Mouse (Mus musculus) midbrain, postnatal 0 days (tissue): ENCODE results near the gene Fam228a. TPM values are rescaled to one million over a fixed set of nuclear protein-coding genes. Genes with fewer than 3 reads are reported as not detected.

Source experiments
- ATAC-seq: fragments of 200-750 bp; cut with Nextera tagmentation; 2 replicates; pipeline ENCODE4 v1.8.0; 2017; ENCODE audit warnings: moderate number of reproducible peaks, mild to moderate bottlenecking, moderate TSS enrichment, moderate library complexity; ENCODE audit not compliant: low FRiP score
- DNase-seq: peaks from one replicate; pipeline ENCODE4 v3.0.0-alpha.2; 2015; ENCODE audit warnings: low spot score
- H3K27ac ChIP-seq: fragments of 300-500 bp; sonication (generic); 2 replicates; pipeline ENCODE4 v1.5.1; 2014; ENCODE audit warnings: low read depth, mild to moderate bottlenecking, low read length, mixed read lengths
- H3K27me3 ChIP-seq: fragments of 300-500 bp; sonication (generic); 2 replicates; pipeline ENCODE4 v1.6.1; 2014; ENCODE audit warnings: low read length, control low read depth, mixed read lengths; ENCODE audit not compliant: insufficient read depth
- H3K36me3 ChIP-seq: fragments of 300-500 bp; sonication (generic); 2 replicates; pipeline ENCODE4 v1.6.1; 2014; ENCODE audit warnings: low read length, control low read depth, mixed read lengths; ENCODE audit not compliant: insufficient read depth
- H3K4me1 ChIP-seq: fragments of 300-500 bp; sonication (generic); 2 replicates; pipeline ENCODE4 v1.6.1; 2014; ENCODE audit warnings: mild to moderate bottlenecking, control low read depth, antibody characterized with exemption, low read length, mixed read lengths; ENCODE audit not compliant: insufficient read depth
- H3K4me2 ChIP-seq: fragments of 300-500 bp; sonication (generic); 2 replicates; pipeline ENCODE4 v1.6.1; 2014; ENCODE audit warnings: low read depth, mild to moderate bottlenecking, low read length, mixed read lengths; ENCODE audit not compliant: poor library complexity, severe bottlenecking
- H3K4me3 ChIP-seq: fragments of 300-500 bp; sonication (generic); 2 replicates; pipeline ENCODE4 v1.5.1; 2014; ENCODE audit warnings: low read depth, mild to moderate bottlenecking, low read length, moderate library complexity
- H3K9ac ChIP-seq: fragments of 300-500 bp; sonication (generic); replicated peaks from 2 replicates; pipeline ENCODE4 v1.6.1; 2014; ENCODE audit warnings: mild to moderate bottlenecking, low read length, moderate library complexity, mixed read lengths; ENCODE audit not compliant: poor library complexity, severe bottlenecking
- H3K9me3 ChIP-seq: fragments of 300-500 bp; sonication (generic); 2 replicates; pipeline ENCODE4 v1.6.1; 2016; ENCODE audit warnings: low read length, control low read depth
- CTCF ChIP-seq: IDR thresholded peaks from 2 replicates; pipeline ENCODE4 v1.5.1; 2016; ENCODE audit warnings: antibody characterized with exemption, mild to moderate bottlenecking
- WGBS: fragments of 180-500 bp; shearing (Covaris S2); extraction: QIAGEN DNeasy Blood & Tissue Kit; methylation state at CpG from one replicate; pipeline ENCODE4 v1.1.7; 2014; 5-methylcytosine and 5-hydroxymethylcytosine counted together
- polyA plus RNA-seq: library from polyadenylated mRNA; unstranded; fragments of >200 nt; fragmentation: Nextera tagmentation; extraction: Ambion mirVana; gene quantifications from 2 replicates; pipeline ENCODE4 v1.2.1, GENCODE M21; 2015
- total RNA-seq: library from RNA; depleted of rRNA; stranded (reverse); fragments of >200 nt; gene quantifications from 2 replicates; pipeline ENCODE4 v1.2.3, GENCODE M21; 2014

Gene Fam228a
- total and polyA plus RNA-seq, 2 experiments from 2014 or later: 0.26 to 1.9 TPM

DNA sequence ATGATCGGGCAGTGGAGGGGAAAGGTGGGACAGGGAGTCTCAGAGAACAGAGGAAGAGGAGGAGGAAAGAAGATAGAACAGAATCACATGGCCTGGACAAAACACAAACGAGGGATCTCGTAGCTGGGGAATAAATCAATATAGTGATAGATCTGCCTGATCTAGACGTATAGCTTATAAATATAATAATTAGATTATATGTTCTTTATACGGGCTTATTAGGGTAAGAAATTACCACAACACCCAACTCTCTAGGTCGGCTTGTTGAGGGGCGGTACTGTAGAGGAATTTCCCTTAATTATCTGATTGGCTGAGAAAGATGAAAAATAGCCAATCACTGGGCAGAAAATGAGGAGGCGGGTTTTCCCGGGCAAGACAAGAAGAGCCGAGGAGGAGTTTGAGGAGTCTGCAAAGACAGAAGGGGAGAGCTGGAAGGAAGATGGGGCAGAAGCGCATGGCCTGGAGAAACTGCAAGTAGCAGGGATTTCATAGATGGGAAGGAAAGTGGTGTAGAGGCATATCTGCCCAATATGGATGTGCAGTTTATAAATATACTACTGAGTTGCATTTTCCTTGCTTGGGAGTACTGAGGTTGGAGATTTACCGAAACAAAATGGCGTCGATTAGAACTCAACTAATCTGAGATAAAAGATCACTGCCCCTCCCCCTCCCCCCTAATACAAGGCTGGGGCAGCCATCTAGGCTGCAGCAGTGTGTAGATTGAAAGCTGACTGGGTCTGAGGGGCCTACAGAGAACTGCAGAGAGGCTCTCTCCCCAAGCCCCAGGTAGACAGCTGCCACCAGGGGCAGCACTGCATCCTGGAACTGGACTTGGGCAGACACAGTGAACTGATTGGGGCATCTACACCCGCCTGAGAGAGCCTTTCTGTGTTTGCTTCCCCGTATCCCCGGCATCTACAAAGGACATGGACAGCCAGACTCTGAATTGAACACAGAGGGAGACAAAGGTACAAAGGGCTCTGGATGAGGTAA lies 18.2 kb downstream of the Fam228a start:
- Histone ChIP-seq H3K36me3 (peaks cover 9% of the 10 kb centered on the region; the same call in 1 of the 2 replicates), H3K4me2 (no peak overlapping the region), H3K4me3 (no peak overlapping the region), H3K4me1 (no peaks in the 10 kb centered on the region), H3K9me3 (no peaks in the 10 kb centered on the region), H3K27me3 (no peaks in the 10 kb centered on the region), H3K9ac (no peak overlapping the region), H3K27ac (no peak overlapping the region)
- WGBS: 76% methylated on average over 17 of the region's 17 CpGs
- ATAC-seq (no peak), DNase-seq (no peak)
- TF ChIP-seq CTCF: peak; percentile 30; the same call in 1 of the 2 replicates

DNA sequence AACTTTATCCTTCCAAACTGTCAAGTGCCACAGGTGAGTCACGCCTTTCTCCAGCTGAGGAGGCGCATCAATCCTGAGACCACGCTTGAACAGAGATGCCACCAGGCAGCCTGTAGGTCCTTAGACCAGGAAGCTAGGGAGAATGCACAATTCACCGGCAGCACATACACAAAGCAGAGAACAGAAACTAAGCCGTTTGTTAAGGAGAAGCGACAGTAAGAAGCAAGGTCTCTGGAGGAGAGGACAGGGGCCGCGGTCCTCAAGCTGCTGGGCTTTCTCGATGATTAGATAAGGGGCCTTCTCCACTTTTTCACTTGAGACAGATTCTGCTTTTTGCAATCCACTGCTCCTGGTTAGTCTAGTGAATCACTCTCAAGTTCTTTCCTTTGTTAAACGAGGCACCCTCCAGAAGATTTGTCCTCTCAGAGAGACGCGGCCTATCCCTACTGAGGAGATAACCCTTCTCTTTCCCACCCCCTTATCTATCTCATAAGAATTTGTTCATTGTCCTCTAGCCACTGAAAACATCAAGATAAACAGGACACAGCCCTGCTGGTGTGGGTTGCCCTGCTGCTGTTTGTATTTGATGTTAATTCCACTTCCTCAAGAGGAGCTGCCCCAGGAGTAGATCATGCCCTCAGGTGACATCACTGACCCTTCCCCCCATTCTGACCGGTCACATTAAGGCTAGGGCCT lies 19.0 kb downstream of the Fam228a start:
- Histone ChIP-seq H3K27me3 (no peaks in the 10 kb centered on the region), H3K27ac (no peak overlapping the region), H3K9me3 (no peaks in the 10 kb centered on the region), H3K4me3 (no peak overlapping the region), H3K4me1 (no peaks in the 10 kb centered on the region), H3K4me2 (no peak overlapping the region), H3K9ac (no peak overlapping the region), H3K36me3 (peaks cover 11% of the 10 kb centered on the region; the same call in 1 of the 2 replicates)
- no peak for TF ChIP-seq CTCF
- no peak for DNase-seq
- 85% methylated on average over 13 of the region's 13 CpGs for WGBS
- ATAC-seq: no peak

- DNase-seq (no peak), ATAC-seq (no peak)
- H3K4me3 ChIP-seq: no peak overlapping the region
- no peak overlapping the region for H3K9ac ChIP-seq
- no peaks in the 10 kb centered on the region for H3K4me1 ChIP-seq
- H3K9me3 ChIP-seq: no peaks in the 10 kb centered on the region
- H3K36me3 ChIP-seq: peaks cover 22% of the 10 kb centered on the region
- WGBS: 7% methylated on average over 7 of the region's 7 CpGs
- TF ChIP-seq CTCF: no peak
- H3K27ac ChIP-seq: no peak overlapping the region
- H3K27me3 ChIP-seq: no peaks in the 10 kb centered on the region
- H3K4me2 ChIP-seq: no peak overlapping the region
Observed at GRCm38 (mm10) chr12:4717417-4717816, 20.8 kb downstream of the Fam228a start.

DNA sequence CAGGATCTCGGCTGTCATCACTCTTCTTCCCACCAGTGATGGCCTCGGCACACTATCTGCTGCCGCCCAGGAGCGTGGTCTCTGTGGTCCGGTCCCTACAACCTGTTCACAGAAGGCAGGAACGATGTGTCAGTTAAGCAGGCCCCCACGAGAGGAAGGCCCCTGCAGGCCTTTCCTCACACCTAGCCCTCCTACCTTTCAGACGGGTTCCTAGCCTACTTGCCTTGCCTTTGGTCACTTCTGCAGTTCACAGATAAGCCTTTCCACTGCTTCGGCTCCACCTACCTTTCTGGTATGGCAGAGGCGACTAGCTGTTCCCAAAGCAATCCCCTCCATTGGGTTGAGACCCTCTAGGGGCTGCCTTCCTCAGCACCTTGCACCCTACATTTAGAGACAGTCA lies 22.6 kb downstream of the Fam228a start:
- DNase-seq (no peak), ATAC-seq (no peak)
- no peak overlapping the region for H3K4me3 ChIP-seq
- TF ChIP-seq CTCF: no peak
- no peaks in the 10 kb centered on the region for H3K27me3 ChIP-seq
- no peak overlapping the region for H3K4me2 ChIP-seq
- WGBS: 91% methylated on average over 10 of the region's 10 CpGs
- no peak overlapping the region for H3K9ac ChIP-seq
- H3K27ac ChIP-seq: no peak overlapping the region
- peaks cover 28% of the 10 kb centered on the region for H3K36me3 ChIP-seq
- H3K9me3 ChIP-seq: no peaks in the 10 kb centered on the region
- H3K4me1 ChIP-seq: no peaks in the 10 kb centered on the region

GRCm38 (mm10) chr12:4713361-4713760 lies 24.9 kb downstream of the Fam228a start:
- Histone ChIP-seq H3K27me3 (no peaks in the 10 kb centered on the region), H3K4me1 (no peaks in the 10 kb centered on the region), H3K4me2 (no peak overlapping the region), H3K9ac (no peak overlapping the region), H3K9me3 (no peaks in the 10 kb centered on the region), H3K4me3 (no peak overlapping the region), H3K27ac (no peak overlapping the region), H3K36me3 (peaks cover 42% of the 10 kb centered on the region)
- no peak for TF ChIP-seq CTCF
- ATAC-seq (no peak), DNase-seq (no peak)
- WGBS: 87% methylated on average over 4 of the region's 4 CpGs

GRCm38 (mm10) chr12:4709926-4710325 lies 28.3 kb downstream of the Fam228a start:
- Histone ChIP-seq H3K27me3 (no peaks in the 10 kb centered on the region), H3K36me3 (peaks cover 56% of the 10 kb centered on the region), H3K9me3 (no peaks in the 10 kb centered on the region), H3K27ac (no peak overlapping the region), H3K4me2 (no peak overlapping the region), H3K4me1 (no peaks in the 10 kb centered on the region), H3K4me3 (no peak overlapping the region), H3K9ac (no peak overlapping the region)
- no peak for TF ChIP-seq CTCF
- ATAC-seq: no peak
- no peak for DNase-seq
- 90% methylated on average over 7 of the region's 7 CpGs for WGBS
